Mouse (Mus musculus): ENCODE measurements at regions not wholly inside any gene's neighbourhood (a gene's known extent, or its start where the extent isn't known, plus 50 kb on each side); places are given as distances from the start of the nearest gene placed in this dataset.

DNA sequence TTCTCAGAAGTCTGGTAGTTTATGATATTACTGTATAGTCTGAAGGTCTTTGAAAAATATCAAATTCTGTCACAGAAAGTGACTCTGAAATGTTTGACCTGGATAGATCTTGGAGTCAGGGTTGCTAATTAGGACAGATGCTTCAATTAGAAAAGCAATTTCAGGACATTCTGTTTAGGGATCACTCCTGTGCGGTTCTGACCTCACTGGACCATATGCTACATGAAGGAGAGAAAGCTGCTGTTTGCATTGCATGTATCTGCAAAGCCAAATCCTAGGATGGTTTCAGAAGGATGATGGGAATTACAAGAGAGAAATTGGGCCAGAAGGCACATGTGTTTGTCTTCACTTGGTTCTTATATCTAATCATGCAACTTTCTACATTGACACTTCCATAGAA is 312.2 kb upstream of the Sphkap start:
- TF ChIP-seq CTCF (IDR thresholded peaks at IDR 0.05; ENCODE audit: control insufficient read depth, insufficient read depth, insufficient read length) (no peak), MAX (IDR thresholded peaks at IDR 0.05) (no peak), MYOG (IDR thresholded peaks at IDR 0.05; ENCODE audit: control insufficient read depth, extremely low read depth, insufficient read length) (no peak)

Measured in C2C12 (cell line).